Mouse (Mus musculus): ENCODE data around the gene Casq1.

Casq1 gene

DNA sequence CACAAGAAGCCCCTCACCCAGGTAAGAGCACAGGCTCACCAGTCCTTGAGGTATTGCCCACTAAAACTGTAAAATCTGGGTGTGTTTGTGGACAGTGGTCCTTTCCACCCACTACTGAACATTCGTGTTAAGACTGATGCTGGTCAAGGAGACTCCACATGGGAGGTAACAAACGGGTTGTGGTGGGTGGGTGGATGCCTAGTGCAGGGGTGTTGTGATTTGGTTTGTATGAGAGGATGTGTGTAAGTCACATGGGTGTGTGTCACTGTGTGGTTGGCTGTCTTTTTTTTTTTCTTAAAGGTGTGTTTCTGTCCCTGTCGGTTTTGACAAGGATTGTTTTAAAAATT, 14.0 kb downstream of the Casq1 start:
- DNase-seq, result no peak

DNA sequence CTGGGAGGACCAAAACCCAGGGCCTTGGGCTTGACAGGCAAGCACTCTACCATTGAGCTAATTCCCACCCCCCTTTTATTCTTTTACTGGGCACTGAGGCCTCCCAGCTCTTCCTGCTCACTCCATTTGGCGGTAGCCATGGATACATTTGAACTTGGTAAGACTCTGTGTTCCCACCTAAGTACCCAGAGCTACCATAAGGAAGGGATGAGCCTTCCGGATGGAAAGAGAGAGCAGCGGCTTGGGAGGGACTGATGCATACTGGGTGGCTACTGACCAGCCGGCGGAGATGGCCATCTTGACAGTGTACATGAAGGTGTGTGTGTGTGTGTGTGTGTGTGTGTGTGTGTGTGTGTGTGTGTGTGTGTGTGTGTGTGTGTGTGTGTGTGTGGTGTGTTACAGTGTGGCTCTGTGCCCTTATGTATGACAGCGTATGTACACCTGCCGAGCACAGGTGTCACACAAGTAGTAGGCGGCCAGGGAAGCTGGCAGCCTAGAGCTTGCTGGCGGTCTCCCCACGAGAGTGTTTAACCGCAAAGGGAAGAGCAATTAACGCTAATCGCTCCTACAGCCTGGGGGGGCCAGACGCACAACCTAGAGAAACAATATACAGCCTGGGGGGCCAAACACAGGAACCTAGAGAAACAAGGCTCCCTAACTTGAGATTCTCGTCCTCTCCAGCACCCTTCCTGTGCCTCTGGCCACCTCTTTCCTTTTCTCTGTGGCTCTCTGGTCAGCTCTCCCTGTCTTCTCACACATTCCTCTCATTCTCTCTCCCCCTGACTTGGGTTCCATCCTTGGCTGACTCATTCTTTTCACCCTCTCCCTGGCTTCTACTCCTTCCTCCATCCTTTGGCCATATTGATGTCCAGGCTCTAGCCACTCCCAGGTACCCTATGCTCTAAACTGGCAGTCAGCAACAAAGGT, 14.6 kb downstream of the Casq1 start:
- no peak for DNase-seq

DNA sequence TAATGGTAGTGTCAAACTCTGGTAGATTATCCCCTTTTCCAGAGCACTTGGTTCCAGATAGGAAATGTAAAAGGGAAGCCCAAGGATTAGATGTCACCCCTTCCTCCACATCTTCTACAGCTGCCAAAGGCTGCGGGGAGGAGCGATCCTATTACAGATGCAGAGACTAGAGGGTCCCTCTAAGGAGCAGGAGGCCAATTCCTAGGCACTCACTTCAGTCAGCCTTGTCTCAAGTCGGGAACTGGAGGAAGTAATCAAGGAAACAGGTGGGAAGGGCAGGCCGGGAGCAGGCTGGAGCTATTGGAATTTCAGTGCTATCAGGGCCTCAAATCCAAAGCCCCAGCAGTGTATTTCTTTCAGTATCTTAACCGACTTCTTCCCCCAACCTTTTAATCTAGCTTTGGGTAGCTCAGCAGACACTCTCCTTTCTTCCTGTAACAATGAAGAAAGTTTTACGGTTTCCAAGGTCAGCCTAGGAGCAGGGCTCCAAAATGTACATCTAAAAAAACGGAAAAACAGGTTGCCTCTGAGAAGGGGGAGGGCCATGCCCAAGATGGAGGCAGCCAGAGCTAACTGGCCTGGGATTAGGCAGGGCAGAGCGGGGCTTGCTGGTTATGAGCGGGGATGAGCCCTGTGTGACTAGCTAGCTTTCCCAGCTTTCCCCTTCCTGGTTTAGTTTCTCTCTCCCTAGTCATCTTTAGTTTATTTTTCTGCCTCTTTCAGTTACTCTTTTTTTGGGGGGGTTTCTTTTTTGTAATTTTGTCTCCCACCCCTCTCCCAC, 15.4 kb downstream of the Casq1 start:
- no peak for DNase-seq

DNA sequence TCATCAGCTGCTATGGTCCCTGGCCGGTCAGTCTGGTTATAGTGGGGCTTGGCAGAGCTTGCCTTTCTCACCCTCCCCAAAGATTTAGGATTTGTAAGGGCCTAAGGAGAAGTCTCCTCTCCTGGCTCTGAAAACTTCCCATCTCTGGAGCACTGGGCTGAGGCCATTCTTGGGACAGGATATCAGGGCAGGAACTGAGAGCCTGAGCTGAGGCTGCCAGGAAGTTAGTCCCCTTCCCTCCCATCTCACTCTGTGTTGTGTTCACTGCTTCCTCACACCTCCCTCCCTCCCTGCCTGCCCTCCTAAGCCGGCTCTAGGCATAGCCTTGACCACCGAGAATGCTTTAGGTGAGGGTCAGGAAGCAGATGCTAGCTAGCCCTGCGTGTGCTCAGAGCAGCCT, 16.1 kb downstream of the Casq1 start:
- no peak for DNase-seq

DNA sequence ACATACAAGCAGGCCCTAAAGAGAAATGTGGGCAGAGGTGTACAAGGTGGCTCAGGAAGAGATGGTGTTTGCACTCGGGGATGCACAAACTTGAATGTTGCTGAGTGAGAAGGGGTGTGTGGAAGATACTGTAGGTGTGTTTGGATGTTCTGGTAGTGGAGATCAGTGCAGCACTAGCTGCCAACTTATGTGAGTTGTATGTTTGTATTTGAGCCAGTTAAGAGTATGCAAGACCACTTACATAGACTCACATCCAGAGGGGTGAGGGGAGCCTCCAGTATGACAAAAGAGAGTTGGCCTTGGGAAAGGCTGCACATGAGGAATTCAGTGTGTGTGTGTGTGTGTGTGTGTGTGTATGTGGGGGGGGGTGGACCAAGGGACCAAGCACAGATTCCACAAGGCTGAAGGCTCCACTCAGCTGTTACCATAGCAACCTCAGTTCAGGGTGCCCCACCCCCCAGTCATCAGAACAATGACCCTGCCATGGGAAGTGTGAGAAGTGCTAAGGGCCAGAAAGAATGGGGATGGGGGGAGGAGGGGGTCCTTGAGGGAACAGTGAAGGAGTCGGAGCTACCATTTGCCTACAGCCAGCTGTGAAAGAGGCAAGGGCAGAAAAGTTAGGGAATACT, 16.7 kb downstream of the Casq1 start:
- no peak for DNase-seq

DNA sequence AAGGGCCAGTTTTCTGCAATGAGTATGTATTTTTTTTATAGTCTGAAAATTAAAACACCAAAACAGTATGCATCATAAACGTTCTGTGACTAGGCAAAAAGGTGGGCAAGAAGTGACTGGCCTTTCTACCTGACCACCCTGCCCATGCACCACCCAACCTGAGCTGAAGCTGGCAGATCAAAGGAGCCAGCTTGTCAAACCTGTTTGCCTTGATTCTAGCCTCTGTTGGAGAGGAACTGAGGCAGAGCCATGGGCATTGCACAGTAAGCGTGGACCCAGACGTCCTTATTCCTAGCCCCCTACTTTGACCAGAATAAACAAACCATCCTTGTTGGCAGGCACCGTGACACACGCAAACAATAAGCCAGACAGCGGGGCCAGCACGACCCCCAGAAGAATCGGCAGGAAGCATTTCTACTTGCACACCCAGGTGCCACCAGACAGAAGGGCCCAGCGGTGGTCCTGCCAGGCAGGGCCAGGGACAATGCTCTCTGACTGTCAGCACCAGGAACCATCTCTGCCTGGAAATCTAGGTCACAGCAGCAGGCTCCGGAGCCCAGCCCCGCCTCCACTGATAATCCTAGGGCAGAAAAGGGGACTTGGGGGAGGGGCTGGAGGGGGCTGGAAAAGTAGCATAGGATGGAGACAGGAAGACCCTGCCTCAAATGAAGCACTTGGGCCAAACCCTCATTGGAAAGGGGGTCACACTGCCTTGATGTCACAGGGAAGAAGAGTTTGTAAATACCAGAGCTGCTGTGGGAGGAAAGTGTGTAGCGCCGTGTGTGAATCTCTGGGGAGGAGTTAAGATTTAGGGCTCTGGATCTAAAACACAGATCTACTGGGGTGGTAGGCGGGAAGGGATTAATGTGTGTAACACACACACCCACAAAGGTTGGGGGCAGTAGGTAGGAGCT, 17.4 kb downstream of the Casq1 start:
- no peak for DNase-seq

DNA sequence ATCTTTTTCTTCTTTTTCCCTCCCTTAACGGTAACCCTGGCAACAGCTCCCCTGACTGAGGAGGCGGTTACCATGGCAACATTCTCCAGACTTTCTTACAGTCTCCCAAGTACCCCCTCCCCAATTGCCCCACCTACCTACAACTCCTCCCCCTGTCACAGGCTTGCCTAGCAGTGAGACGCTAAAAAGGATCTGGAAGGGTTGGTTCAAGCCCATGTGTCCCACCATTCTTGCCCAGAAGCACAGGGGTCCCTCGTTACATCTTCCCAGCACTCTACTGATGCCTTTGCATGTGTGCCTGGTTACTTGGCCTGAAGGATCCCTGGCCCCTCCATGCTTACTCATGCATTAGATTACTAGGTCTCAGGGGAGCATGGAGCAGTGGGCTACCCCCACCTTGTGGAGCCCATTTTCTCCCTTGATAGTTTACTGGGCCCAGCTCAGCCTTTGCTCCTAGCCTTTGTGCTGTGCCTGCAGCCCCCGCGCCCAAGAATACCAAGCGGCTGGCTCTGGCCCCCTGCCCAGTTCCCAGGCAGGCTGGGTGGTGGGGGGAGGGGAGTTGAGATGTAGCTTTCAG, 18.7 kb downstream of the Casq1 start:
- no peak for DNase-seq

DNA sequence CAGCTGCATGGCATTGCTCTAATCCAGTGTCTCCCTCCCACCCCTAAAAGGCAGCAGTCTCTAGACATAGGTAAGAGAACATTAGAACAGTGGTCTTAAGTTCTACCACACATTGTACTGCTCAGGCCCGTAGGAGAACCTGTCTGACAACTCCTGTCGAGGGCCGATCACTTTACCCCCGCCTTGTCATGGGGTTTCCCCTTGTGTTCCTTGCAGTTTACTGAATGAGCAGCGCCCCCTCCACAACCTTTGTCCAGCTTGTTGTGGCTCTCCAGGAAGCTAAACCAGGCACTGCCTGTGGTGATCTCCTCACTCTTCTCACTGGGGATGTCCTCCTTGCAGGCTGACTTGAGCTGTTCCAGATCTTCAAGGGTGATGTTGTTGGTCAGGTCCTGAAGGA, 19.5 kb downstream of the Casq1 start:
- no peak for DNase-seq

DNA sequence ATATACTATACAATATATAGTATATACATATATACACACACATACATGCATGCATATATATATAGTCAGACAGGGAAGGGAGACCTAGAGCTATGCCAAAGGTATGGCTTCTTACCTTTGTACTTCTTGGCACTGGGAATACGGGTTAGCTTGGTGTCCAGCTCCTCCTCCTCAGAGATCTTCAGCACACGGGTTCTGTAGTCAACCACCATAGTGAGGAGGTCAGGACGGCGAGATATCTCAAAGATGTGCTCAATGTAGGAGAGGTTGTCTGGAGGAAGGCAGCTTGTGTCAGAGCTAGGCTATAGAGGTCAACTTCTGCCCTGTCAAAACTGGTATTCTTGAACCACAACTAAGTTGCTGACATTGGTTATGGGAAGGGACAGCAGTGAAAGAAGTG, 20.7 kb downstream of the Casq1 start:
- DNase-seq, result no peak

DNA sequence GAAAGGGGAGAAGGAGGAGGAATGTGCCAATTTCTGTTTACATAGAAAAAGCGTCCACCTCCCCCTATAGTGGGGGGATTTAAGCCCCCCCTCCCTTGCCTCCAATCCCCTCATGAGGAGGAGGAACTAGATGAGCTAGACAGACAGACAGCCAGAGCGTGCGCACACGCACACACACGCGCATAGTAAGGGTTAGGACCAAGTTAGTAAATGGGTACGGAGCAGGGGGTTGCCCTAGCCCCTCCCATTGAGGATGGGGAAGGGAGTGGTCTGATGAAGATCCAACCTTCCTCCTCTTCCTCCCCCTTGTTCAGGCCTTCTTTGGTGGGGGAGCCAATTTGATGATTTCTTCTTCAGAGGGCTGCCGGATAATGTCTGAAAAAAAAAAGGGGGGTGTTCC, 21.4 kb downstream of the Casq1 start:
- no peak for DNase-seq

DNA sequence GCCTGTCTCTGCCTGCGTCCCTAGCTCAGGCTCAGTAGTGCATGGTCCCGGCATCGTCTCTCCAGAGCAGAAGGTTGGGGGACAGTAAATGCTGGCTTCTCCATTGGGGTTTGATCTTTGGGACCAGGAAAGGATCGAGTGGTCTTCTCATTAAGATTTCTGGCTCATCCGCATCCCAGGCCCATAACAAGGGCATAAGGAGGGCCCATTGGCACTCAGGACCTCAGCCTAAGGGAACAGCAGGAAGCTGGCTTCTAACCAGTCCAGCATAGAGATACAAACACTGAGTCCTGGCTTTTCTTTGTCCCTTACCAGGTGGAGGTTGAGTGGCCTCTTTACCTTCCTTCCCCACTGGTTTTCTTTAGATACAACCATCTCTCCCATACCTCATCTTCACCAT, 21.8 kb downstream of the Casq1 start:
- DNase-seq, result no peak

DNA sequence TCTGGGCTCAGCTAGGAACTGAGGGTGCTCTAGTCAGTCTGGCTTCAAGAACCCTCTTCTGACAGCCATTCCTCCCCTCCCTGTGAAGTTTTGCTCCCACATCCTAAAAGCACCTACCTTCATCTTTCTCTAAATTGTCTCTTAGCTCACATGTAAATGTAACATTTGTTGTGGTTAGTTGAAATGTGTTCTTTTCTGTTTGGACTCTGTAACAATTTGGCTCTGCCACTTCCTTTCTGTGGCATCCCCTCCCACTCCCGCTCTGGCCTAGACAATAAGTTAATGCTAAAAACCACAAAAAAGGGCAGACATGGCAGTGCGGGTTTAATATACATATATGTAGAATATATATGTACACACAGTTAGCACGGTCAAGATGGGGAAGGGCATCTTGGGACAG, 22.5 kb downstream of the Casq1 start:
- no peak for DNase-seq

DNA sequence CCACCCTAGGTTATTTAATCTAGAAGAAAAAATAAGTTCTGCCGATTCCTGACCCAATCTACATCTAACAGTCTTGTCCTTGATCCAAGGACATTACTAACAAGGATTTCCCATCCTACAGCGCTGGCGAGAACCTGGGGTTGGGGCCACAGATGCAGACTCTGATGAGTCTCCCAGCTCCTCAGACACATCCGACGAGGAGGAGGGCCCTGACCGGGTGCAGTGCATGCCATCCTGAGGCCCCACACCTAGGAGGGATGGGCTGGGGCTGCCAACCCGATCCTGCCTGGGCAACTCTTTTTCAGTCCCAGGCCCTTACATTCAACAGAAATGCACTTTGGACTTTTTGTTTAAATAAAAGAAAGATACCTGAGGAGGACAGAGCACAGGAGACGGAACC, 25.2 kb downstream of the Casq1 start:
- DNase-seq, result no peak

DNA sequence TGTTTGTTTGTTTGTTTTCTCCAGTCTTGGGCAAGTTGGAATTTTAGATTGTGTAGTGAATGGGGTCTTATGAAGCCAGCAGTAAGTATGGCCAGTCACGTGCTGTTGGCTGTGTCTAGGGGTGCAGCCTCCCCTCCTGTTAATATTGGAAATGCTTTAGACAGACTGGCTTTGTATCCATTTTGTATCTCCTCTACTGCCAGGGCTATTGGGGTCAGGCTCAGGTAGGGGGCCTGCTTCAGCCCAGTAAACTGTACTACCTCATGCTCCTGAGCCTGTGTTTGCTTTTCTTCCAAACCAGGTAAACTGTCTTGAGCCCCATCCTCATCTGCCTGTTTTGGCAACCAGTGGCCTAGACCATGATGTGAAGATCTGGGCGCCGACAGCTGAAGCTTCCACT, 27.5 kb downstream of the Casq1 start:
- no peak for DNase-seq

DNA sequence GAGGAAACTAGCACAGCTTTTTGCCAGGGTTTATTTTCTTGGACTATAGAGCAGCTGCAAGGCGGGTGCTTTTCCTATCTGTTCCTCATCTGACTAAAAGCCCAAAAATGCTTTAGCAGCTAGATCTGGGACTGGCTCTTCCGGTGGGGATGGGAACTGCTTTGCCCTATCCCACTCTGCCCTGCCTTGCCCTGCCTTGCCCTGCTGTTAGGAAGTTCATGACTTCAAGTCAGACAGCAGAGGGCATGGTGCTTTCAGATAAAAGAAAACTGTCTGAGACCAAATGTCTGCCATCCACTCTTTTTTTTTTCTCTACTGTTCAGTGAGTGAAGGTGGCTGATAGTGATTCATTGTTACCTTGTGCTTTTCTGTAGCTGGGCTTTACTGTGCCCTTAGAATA, 28.1 kb downstream of the Casq1 start:
- no peak for DNase-seq

DNA sequence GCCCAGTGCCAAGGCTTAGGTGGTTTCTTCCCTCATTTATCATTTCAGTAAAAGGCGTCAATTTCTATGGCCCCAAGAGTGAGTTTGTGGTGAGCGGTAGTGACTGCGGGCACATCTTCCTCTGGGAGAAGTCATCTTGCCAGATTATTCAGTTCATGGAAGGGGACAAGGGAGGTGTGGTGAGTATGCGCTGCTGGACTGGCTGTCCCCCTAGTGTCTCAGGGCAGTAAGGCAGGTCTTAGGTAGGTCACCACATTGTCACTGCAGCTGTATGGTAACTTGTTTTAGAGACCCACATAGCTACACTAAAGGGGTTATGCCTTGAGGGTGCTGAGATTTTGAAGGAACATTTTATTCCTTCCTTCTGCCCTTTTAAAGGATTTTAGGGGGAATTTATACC, 30.8 kb downstream of the Casq1 start:
- no peak for DNase-seq

DNA sequence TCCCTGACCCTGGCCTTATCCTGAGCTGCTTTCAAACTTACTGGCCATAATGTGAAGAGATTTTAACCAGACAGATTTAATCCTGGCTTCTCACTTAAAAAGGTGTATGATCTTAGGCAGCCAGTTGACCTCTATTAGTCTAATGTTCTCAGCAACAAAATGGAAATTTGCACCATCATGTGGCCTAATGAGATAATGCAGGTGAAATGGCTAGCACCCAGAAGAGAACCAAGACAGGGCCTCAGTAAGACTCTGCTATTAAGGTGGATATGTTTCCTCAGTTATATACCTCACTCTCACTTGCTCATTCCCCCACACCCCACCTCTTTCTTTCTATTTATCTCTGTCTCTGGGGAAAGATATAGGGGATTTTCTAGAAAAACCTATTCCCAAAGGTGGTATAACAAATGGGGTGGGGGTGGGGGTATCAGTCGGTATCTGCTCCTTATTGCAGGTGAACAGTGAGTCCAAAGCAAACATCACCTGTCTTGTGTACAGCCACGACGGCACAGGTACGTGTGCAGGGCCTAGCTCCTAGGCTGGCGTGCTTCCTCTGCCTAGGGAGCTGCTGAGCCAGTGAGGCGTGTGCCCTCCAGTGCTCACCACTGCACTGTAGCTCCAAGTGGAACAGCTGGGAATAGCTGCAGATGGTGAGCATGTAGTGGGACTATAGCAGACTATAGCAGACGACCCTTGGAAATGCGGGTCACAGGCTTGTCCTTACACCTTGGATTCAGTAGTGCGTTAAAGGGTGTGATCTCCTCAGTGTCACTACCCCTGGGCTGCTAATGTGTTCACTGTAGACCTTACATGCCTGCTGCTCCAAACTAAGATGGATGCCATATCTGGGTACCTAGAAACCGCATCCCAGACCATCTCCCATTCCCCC, 33.0 kb downstream of the Casq1 start:
- DNase-seq, result no peak

DNA sequence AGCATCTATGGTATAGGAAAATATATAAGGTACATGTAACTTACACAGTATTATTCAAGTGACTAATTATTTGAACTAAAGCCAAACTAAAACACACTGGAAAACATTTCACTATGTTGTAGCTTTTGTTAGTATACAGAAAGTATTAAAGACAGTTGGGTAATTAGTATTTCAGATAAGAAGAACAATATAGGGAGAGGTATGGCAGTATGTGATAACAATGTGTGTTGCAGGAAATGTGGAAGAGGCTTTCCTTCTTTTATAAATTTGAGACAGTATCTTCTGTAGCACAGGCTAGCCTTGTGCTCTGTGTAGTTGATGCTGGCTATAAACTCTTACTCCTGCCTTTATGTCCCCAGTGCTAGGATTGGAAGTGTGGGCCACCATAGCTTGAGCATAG, 35.8 kb downstream of the Casq1 start:
- no peak for DNase-seq

DNA sequence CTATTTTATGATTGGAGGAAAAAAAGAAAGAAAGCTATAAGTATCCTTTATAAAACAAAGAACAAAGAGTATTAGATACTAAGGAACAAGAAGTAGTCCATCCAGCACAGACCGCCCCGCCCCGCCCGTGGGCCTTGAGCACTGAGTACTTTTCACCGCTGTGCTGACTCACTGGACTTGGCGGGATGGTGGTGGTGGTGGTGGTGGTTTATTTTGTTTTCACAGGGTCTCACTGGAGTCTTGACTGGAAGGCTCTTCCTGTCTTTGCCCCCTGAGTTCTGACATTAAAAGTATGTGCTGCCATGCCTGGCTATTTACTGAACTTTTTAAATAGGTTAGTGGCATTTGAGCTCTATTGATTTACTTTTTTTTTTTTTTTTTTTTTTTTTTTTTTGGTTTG, 36.6 kb downstream of the Casq1 start:
- no peak for DNase-seq

DNA sequence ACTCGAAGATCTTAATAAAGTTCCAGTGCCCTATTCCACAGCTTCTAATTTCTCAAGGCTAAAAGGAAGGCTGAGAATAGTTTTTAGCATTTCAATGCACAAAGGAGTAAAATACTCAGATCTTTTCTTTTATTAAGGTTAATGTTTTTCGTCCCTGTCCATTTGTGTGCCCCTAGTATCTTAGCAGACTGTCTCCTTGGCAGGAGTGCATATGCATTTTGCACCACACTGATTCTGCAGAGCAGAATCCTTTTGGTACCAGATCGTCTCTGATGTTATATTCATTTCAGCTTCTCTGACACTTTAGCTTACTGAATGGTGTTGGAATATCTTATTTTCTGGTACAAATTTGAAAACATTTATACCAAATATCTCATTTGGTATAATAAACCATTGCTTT, 37.9 kb downstream of the Casq1 start:
- no peak for DNase-seq

DNA sequence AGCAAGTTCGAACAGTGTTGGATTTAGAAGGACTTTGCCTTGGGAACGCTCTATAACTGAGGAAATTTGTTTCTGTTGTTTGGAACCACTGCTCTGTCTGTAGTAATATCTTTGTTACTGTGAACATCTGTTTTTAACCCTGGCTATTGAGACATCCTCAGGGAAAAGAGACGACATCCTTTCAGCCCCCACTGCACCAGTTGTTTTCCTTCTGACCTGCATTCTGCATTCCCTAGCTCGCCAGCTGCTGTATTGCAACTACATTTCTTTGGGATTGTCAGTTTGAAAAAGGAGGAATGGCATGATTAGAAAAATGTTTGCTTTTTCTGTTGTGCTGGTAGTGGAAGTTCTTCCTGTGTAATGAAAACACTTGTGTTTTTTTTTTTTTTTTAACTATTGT, 38.8 kb downstream of the Casq1 start:
- DNase-seq, result no peak
